ENCODE assay signal across 29 mouse cellular contexts in the genomic region with DNA sequence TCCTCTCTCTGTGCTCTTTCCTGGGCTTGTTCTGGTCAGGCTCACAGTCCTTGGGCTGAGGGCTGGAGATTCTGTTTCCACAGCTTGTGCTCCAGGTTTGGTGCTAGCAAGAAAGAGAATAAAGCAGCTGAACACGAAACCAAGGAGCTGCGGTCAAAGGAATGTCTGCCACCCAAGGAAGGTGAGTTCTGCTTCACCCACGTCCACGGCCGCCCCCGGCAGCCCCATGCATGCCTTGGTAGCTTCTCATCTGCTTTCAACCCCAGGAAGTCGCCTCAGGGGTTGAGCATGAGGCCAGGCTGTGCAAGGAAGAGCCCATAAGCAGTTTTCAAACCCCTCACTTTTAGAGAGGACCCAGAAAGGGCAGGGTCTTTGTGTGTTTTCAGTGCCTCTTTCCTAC. TPM values are rescaled to one million over a fixed set of nuclear protein-coding genes. Genes with fewer than 3 reads are reported as not detected.
DNase-seq lines count a peak whose midpoint lies in the region; ATAC-seq and TF ChIP-seq lines count a peak whose summit lies in the region.
"Had no signal": no experiment of that assay in that cellular context is flagged by ENCODE, and none has a peak within 500 bp of the region (broad histone marks: within the 10 kb centered on the region; RNA-seq: fewer than 3 reads in every experiment).

No protein-coding gene starts in this region.

- H3K27me3 ChIP-seq in forebrain, embryonic 15.5 days = no peaks in the 10 kb centered on the region
- no peaks in the 10 kb centered on the region for H3K27me3 ChIP-seq in forebrain, embryonic 14.5 days (replicated peaks; ENCODE audit: control insufficient read depth, insufficient read depth, low read length)
- no peaks in the 10 kb centered on the region for H3K27me3 ChIP-seq in intestine, embryonic 14.5 days (replicated peaks; ENCODE audit: control insufficient read depth, insufficient read depth, low read length)
- H3K27me3 ChIP-seq in intestine, postnatal 0 days (replicated peaks; ENCODE audit: control insufficient read depth, insufficient read depth, low read length) = no peaks in the 10 kb centered on the region
- no peaks in the 10 kb centered on the region for H3K27me3 ChIP-seq in liver, embryonic 12.5 days (replicated peaks)
- H3K27me3 ChIP-seq in liver, postnatal 0 days (ENCODE audit: insufficient read depth, low read length) = no peaks in the 10 kb centered on the region
- H3K27me3 ChIP-seq: CH12.LX; embryonic facial prominence, embryonic 12.5 days; forebrain, embryonic 12.5 days; Patski had no signal

- peaks cover 4% of the 10 kb centered on the region; the same call in 1 of the 2 replicates for H3K4me1 ChIP-seq in forebrain, embryonic 15.5 days
- H3K4me1 ChIP-seq in forebrain, embryonic 14.5 days (ENCODE audit: control insufficient read depth, insufficient read depth, low read length) = no peaks in the 10 kb centered on the region
- H3K4me1 ChIP-seq in intestine, embryonic 14.5 days (replicated peaks; ENCODE audit: control insufficient read depth, insufficient read depth, low read length) = no peaks in the 10 kb centered on the region
- H3K4me1 ChIP-seq in intestine, postnatal 0 days (replicated peaks; ENCODE audit: control insufficient read depth, insufficient read depth, low read length) = no peaks in the 10 kb centered on the region
- H3K4me1 ChIP-seq in liver, embryonic 12.5 days = peaks cover 50% of the 10 kb centered on the region
- H3K4me1 ChIP-seq in liver, postnatal 0 days (ENCODE audit: insufficient read depth) = no peaks in the 10 kb centered on the region
- H3K4me1 ChIP-seq: embryonic facial prominence, embryonic 10.5 days; embryonic facial prominence, embryonic 12.5 days; forebrain, embryonic 12.5 days had no signal

- no peak overlapping the region for H3K9ac ChIP-seq in forebrain, embryonic 15.5 days (replicated peaks)
- no peak overlapping the region for H3K9ac ChIP-seq in forebrain, embryonic 14.5 days (ENCODE audit: low read length)
- no peak overlapping the region for H3K9ac ChIP-seq in intestine, embryonic 14.5 days (ENCODE audit: low read length)
- no peak overlapping the region for H3K9ac ChIP-seq in intestine, postnatal 0 days (ENCODE audit: low read depth, low read length)
- H3K9ac ChIP-seq in liver, embryonic 12.5 days = no peak overlapping the region
- no peak overlapping the region for H3K9ac ChIP-seq in liver, postnatal 0 days (replicated peaks)
- H3K9ac ChIP-seq: embryonic facial prominence, embryonic 12.5 days; forebrain, embryonic 12.5 days had no signal

- H3K27ac ChIP-seq in forebrain, embryonic 15.5 days (replicated peaks) = peak overlapping the region; percentile 34; the same call in 1 of the 2 replicates
- no peak overlapping the region for H3K27ac ChIP-seq in forebrain, embryonic 14.5 days (ENCODE audit: low read depth, low read length)
- no peak overlapping the region for H3K27ac ChIP-seq in intestine, embryonic 14.5 days (ENCODE audit: low read depth)
- H3K27ac ChIP-seq in intestine, postnatal 0 days (ENCODE audit: low read depth, low read length) = no peak overlapping the region
- H3K27ac ChIP-seq in liver, embryonic 12.5 days = peak overlapping the region; percentile 33; the same call in 1 of the 2 replicates
- H3K27ac ChIP-seq in liver, postnatal 0 days (ENCODE audit: low read depth) = no peak overlapping the region
- H3K27ac ChIP-seq: embryonic facial prominence, embryonic 10.5 days; embryonic facial prominence, embryonic 12.5 days; forebrain, embryonic 12.5 days had no signal

- intact Hi-C loops in heart, postnatal 25 days (cut with DNase I) = no loop called here

- TF ChIP-seq EP300 in liver, postnatal 0 days (IDR thresholded peaks at IDR 0.05; ENCODE audit: low read depth) = no peak

- no peaks in the 10 kb centered on the region for H3K36me3 ChIP-seq in forebrain, embryonic 15.5 days
- H3K36me3 ChIP-seq in forebrain, embryonic 14.5 days (ENCODE audit: control insufficient read depth, insufficient read depth, low read length) = no peaks in the 10 kb centered on the region
- H3K36me3 ChIP-seq in intestine, embryonic 14.5 days (ENCODE audit: control insufficient read depth, insufficient read depth, low read length) = peaks cover 85% of the 10 kb centered on the region
- peaks cover 77% of the 10 kb centered on the region for H3K36me3 ChIP-seq in intestine, postnatal 0 days (ENCODE audit: control insufficient read depth, insufficient read depth)
- peaks cover 100% of the 10 kb centered on the region for H3K36me3 ChIP-seq in liver, embryonic 12.5 days
- H3K36me3 ChIP-seq in liver, postnatal 0 days (replicated peaks; ENCODE audit: insufficient read depth, low read length) = peaks cover 96% of the 10 kb centered on the region
- H3K36me3 ChIP-seq: forebrain, embryonic 12.5 days had no signal

- 92% methylated on average over 7 of the region's 7 CpGs for WGBS in forebrain, embryonic 15.5 days
- WGBS in forebrain, embryonic 14.5 days = 88% methylated on average over 7 of the region's 7 CpGs
- 96% methylated on average over 7 of the region's 7 CpGs for WGBS in intestine, embryonic 14.5 days
- WGBS in intestine, postnatal 0 days = 95% methylated on average over 7 of the region's 7 CpGs
- 89% methylated on average over 7 of the region's 7 CpGs for WGBS in liver, embryonic 12.5 days (ENCODE audit: insufficient replicate concordance)
- WGBS in liver, postnatal 0 days (ENCODE audit: insufficient replicate concordance) = 93% methylated on average over 7 of the region's 7 CpGs

- no peak for TF ChIP-seq CTCF in intestine, postnatal 0 days (IDR thresholded peaks at IDR 0.05; ENCODE audit: low read depth)
- TF ChIP-seq CTCF in liver, postnatal 0 days (IDR thresholded peaks at IDR 0.05; ENCODE audit: low read depth) = no peak

- H3K9me3 ChIP-seq in forebrain, embryonic 15.5 days = no peaks in the 10 kb centered on the region
- no peaks in the 10 kb centered on the region for H3K9me3 ChIP-seq in forebrain, embryonic 14.5 days (replicated peaks; ENCODE audit: control insufficient read depth, low read length)
- no peaks in the 10 kb centered on the region for H3K9me3 ChIP-seq in intestine, embryonic 14.5 days (ENCODE audit: control insufficient read depth, low read length)
- H3K9me3 ChIP-seq in intestine, postnatal 0 days (ENCODE audit: control insufficient read depth) = no peaks in the 10 kb centered on the region
- H3K9me3 ChIP-seq in liver, embryonic 12.5 days (replicated peaks) = no peaks in the 10 kb centered on the region
- no peaks in the 10 kb centered on the region for H3K9me3 ChIP-seq in liver, postnatal 0 days (ENCODE audit: low read length)
- H3K9me3 ChIP-seq: embryonic facial prominence, embryonic 10.5 days; embryonic facial prominence, embryonic 12.5 days; forebrain, embryonic 12.5 days; G1E had no signal

- H3K4me2 ChIP-seq in forebrain, embryonic 15.5 days (replicated peaks) = no peak overlapping the region
- no peak overlapping the region for H3K4me2 ChIP-seq in forebrain, embryonic 14.5 days (ENCODE audit: low read length)
- no peak overlapping the region for H3K4me2 ChIP-seq in intestine, embryonic 14.5 days (ENCODE audit: low read length)
- H3K4me2 ChIP-seq in intestine, postnatal 0 days (replicated peaks; ENCODE audit: low read depth) = no peak overlapping the region
- no peak overlapping the region for H3K4me2 ChIP-seq in liver, embryonic 12.5 days
- no peak overlapping the region for H3K4me2 ChIP-seq in liver, postnatal 0 days (ENCODE audit: low read depth, low read length)
- H3K4me2 ChIP-seq: embryonic facial prominence, embryonic 12.5 days; forebrain, embryonic 12.5 days had no signal

- ATAC-seq in forebrain, embryonic 15.5 days (replicated peaks) = no peak
- no peak for ATAC-seq in forebrain, embryonic 14.5 days
- ATAC-seq in intestine, embryonic 14.5 days (replicated peaks; ENCODE audit: low FRiP score, low TSS enrichment, low read depth) = no peak
- no peak for ATAC-seq in intestine, postnatal 0 days
- no peak for ATAC-seq in liver, embryonic 12.5 days
- ATAC-seq in liver, postnatal 0 days = no peak
- ATAC-seq: activated CD4-positive, CD25-positive, alpha-beta regulatory T cell, adult 4 months; CD4-positive, CD25-positive, alpha-beta regulatory T cell, adult 4 months; Patski had no signal

- no peak for DNase-seq in forebrain, embryonic 14.5 days (ENCODE audit: low spot score)
- peak; percentile 78 for DNase-seq in heart, adult 11 months
- DNase-seq in heart, postnatal 25 days (ENCODE audit: low spot score) = no peak
- DNase-seq in intestine, embryonic 14.5 days (ENCODE audit: low spot score) = peak; percentile 24
- DNase-seq in liver, postnatal 0 days = no peak
- DNase-seq: adrenal gland, adult 8-10 months; adrenal gland, postnatal 14 days; adrenal gland, postnatal 36 days; B cell, adult 2 months; cerebellum, adult 11-12 months; cerebellum, adult 2 months; cerebellum, adult 9-10 months; cerebellum, postnatal 10 days; cerebellum, postnatal 25 days had no signal

- no peak overlapping the region for H3K4me3 ChIP-seq in forebrain, embryonic 15.5 days
- H3K4me3 ChIP-seq in forebrain, embryonic 14.5 days (ENCODE audit: low read depth, low read length) = no peak overlapping the region
- H3K4me3 ChIP-seq in intestine, embryonic 14.5 days (ENCODE audit: low read depth, low read length) = no peak overlapping the region
- no peak overlapping the region for H3K4me3 ChIP-seq in intestine, postnatal 0 days (ENCODE audit: low read depth, low read length)
- H3K4me3 ChIP-seq in liver, embryonic 12.5 days = no peak overlapping the region
- H3K4me3 ChIP-seq in liver, postnatal 0 days (ENCODE audit: low read depth, low read length) = no peak overlapping the region
- H3K4me3 ChIP-seq: embryonic facial prominence, embryonic 10.5 days; embryonic facial prominence, embryonic 12.5 days; forebrain, embryonic 12.5 days had no signal

RNA-seq across cellular contexts. Expression of a gene that starts 11.9 kb away (rescaled TPM):
- 3.8 and 4.2 TPM in 2 replicates for polyA plus RNA-seq in forebrain, embryonic 15.5 days (2015; fragmentation: Nextera tagmentation; extraction: Ambion mirVana)
- polyA plus RNA-seq in forebrain, embryonic 14.5 days (2014; fragmentation: Nextera tagmentation; extraction: Ambion mirVana) = 6.6 and 7.0 TPM in 2 replicates
- 10 to 100 TPM; 70.7 to 86.6 TPM for total RNA-seq in heart, postnatal 25 days (2021)
- 46.7 and 54.7 TPM in 2 replicates for polyA plus RNA-seq in intestine, embryonic 14.5 days (2014; fragmentation: Nextera tagmentation; extraction: Ambion mirVana)
- polyA plus RNA-seq in intestine, postnatal 0 days (2015; fragmentation: Nextera tagmentation; extraction: Ambion mirVana) = 42.5 and 48.0 TPM in 2 replicates
- 127 and 128 TPM in 2 replicates for polyA plus RNA-seq in liver, embryonic 12.5 days (2016; fragmentation: Nextera tagmentation; extraction: Ambion mirVana)
- 45.5 and 48.5 TPM in 2 replicates for polyA plus RNA-seq in liver, postnatal 0 days (2015; fragmentation: Nextera tagmentation; extraction: Ambion mirVana)
- polyA plus RNA-seq: Patski had no signal

RNA-seq across cellular contexts. Expression of a gene that starts 32.0 kb away (rescaled TPM):
- polyA plus RNA-seq in forebrain, embryonic 15.5 days (2015; fragmentation: Nextera tagmentation; extraction: Ambion mirVana) = 0.31 TPM in 1 of 2 replicates, not detected in the other
- not detected in 2 replicates for polyA plus RNA-seq in forebrain, embryonic 14.5 days (2014; fragmentation: Nextera tagmentation; extraction: Ambion mirVana)
- total RNA-seq in heart, postnatal 25 days (2021) = not detected
- not detected in 2 replicates for polyA plus RNA-seq in intestine, embryonic 14.5 days (2014; fragmentation: Nextera tagmentation; extraction: Ambion mirVana)
- polyA plus RNA-seq in intestine, postnatal 0 days (2015; fragmentation: Nextera tagmentation; extraction: Ambion mirVana) = not detected in 2 replicates
- 27.7 and 79.1 TPM in 2 replicates for polyA plus RNA-seq in liver, embryonic 12.5 days (2016; fragmentation: Nextera tagmentation; extraction: Ambion mirVana)
- 22.0 and 26.1 TPM in 2 replicates for polyA plus RNA-seq in liver, postnatal 0 days (2015; fragmentation: Nextera tagmentation; extraction: Ambion mirVana)
- total RNA-seq: adrenal gland, adult 18-20 months; adrenal gland, adult 8-10 months; adrenal gland, postnatal 36 days had no signal
- polyA plus RNA-seq: CD4-positive, CD25-positive, alpha-beta regulatory T cell, adult 4 months; cortical plate, adult 2 months; embryonic facial prominence, embryonic 14.5 days; forebrain, embryonic 12.5 days; forebrain, embryonic 16.5 days; G1E; Patski had no signal

RNA-seq across cellular contexts. Expression of a gene that starts 39.8 kb away (rescaled TPM):
- not detected in 2 replicates for polyA plus RNA-seq in forebrain, embryonic 15.5 days (2015; fragmentation: Nextera tagmentation; extraction: Ambion mirVana)
- polyA plus RNA-seq in forebrain, embryonic 14.5 days (2014; fragmentation: Nextera tagmentation; extraction: Ambion mirVana) = not detected in 2 replicates
- not detected for total RNA-seq in heart, postnatal 25 days (2021)
- polyA plus RNA-seq in intestine, embryonic 14.5 days (2014; fragmentation: Nextera tagmentation; extraction: Ambion mirVana) = not detected in 2 replicates
- polyA plus RNA-seq in intestine, postnatal 0 days (2015; fragmentation: Nextera tagmentation; extraction: Ambion mirVana) = not detected in 2 replicates
- polyA plus RNA-seq in liver, embryonic 12.5 days (2016; fragmentation: Nextera tagmentation; extraction: Ambion mirVana) = 3.1 and 7.1 TPM in 2 replicates
- polyA plus RNA-seq in liver, postnatal 0 days (2015; fragmentation: Nextera tagmentation; extraction: Ambion mirVana) = 4.0 and 5.1 TPM in 2 replicates
- total RNA-seq: adrenal gland, adult 18-20 months; adrenal gland, adult 8-10 months; adrenal gland, postnatal 14 days; adrenal gland, postnatal 36 days; CH12.LX had no signal
- polyA plus RNA-seq: activated CD4-positive, CD25-positive, alpha-beta regulatory T cell, adult 4 months; CD4-positive, CD25-positive, alpha-beta regulatory T cell, adult 4 months; cerebellum, adult 2 months; cortical plate, adult 2 months; embryonic facial prominence, embryonic 10.5 days; embryonic facial prominence, embryonic 12.5 days; embryonic facial prominence, embryonic 14.5 days; forebrain, embryonic 12.5 days; forebrain, embryonic 16.5 days; Patski had no signal

Comparison
In these comparisons a context has a peak if more than half of its experiments do, and no peak if none do; other contexts are left out.
1. H3K27ac ChIP-seq: peak in forebrain, embryonic 15.5 days (single experiment) and liver, embryonic 12.5 days (single experiment); none in forebrain, embryonic 14.5 days (single experiment), intestine, embryonic 14.5 days (single experiment), intestine, postnatal 0 days (single experiment) and liver, postnatal 0 days (single experiment).
2. DNase-seq: peak in heart, adult 11 months (single experiment) and intestine, embryonic 14.5 days (single experiment); none in forebrain, embryonic 14.5 days (single experiment), heart, postnatal 25 days (single experiment) and liver, postnatal 0 days (single experiment).
3. RNA of a gene that starts 32.0 kb away (polyA plus RNA-seq): 27.7 to 79.1 TPM in liver, embryonic 12.5 days and 22.0 to 26.1 TPM in liver, postnatal 0 days; not detected in intestine, embryonic 14.5 days, not detected in intestine, postnatal 0 days, not detected in forebrain, embryonic 14.5 days and 0.31 TPM in forebrain, embryonic 15.5 days; every median in the first group is over 10 times any median in the second.